Mouse (Mus musculus): ENCODE measurements around the gene Ccdc186. TPM values are rescaled to one million over a fixed set of nuclear protein-coding genes. Genes with fewer than 3 reads are reported as not detected.
"Not testable (repeated sequence)": the region's sequence is repeated elsewhere in the genome, so short reads cannot be mapped to it uniquely, and the experiment has no call there.

Gene Ccdc186
- total RNA-seq, 2 experiments from 2014 or later: 24.2 to 56.7 TPM

GRCm38 (mm10) chr19:56802352-56802746, 19.6 kb downstream of the Ccdc186 start:
- no peak for ATAC-seq (replicated peaks; ENCODE audit: low FRiP score, poor library complexity, severe bottlenecking)

- ATAC-seq (replicated peaks; ENCODE audit: low FRiP score, poor library complexity, severe bottlenecking): peak; percentile 81
Observed at GRCm38 (mm10) chr19:56801656-56802351, 20.2 kb downstream of the Ccdc186 start.

GRCm38 (mm10) chr19:56800930-56801655, 20.9 kb downstream of the Ccdc186 start:
- ATAC-seq (replicated peaks; ENCODE audit: low FRiP score, poor library complexity, severe bottlenecking): peak; percentile 27; the same call in 1 of the 2 replicates

- no peak for ATAC-seq (replicated peaks; ENCODE audit: low FRiP score, poor library complexity, severe bottlenecking)
Observed at GRCm38 (mm10) chr19:56800226-56800625, 21.8 kb downstream of the Ccdc186 start.

- no peak for ATAC-seq (replicated peaks; ENCODE audit: low FRiP score, poor library complexity, severe bottlenecking)
Observed at GRCm38 (mm10) chr19:56797376-56797775, 24.6 kb downstream of the Ccdc186 start.

GRCm38 (mm10) chr19:56788952-56789351, 33.0 kb downstream of the Ccdc186 start:
- no peak for ATAC-seq (replicated peaks; ENCODE audit: low FRiP score, poor library complexity, severe bottlenecking)

- no peak for ATAC-seq (replicated peaks; ENCODE audit: low FRiP score, poor library complexity, severe bottlenecking)
Observed at GRCm38 (mm10) chr19:56787911-56788310, 34.1 kb downstream of the Ccdc186 start.

- ATAC-seq (replicated peaks; ENCODE audit: low FRiP score, poor library complexity, severe bottlenecking): not testable (repeated sequence)
Observed at GRCm38 (mm10) chr19:56778532-56778931, 43.5 kb downstream of the Ccdc186 start.

- no peak for ATAC-seq (replicated peaks; ENCODE audit: low FRiP score, poor library complexity, severe bottlenecking)
Observed at GRCm38 (mm10) chr19:56776719-56777382, 45.1 kb downstream of the Ccdc186 start.

- ATAC-seq (replicated peaks; ENCODE audit: low FRiP score, poor library complexity, severe bottlenecking): no peak
Observed at GRCm38 (mm10) chr19:56775893-56776718, 45.9 kb downstream of the Ccdc186 start.

GRCm38 (mm10) chr19:56774971-56775892, 46.8 kb downstream of the Ccdc186 start:
- no peak for ATAC-seq (replicated peaks; ENCODE audit: low FRiP score, poor library complexity, severe bottlenecking)

- no peak for ATAC-seq (replicated peaks; ENCODE audit: low FRiP score, poor library complexity, severe bottlenecking)
Observed at GRCm38 (mm10) chr19:56774408-56774962, 47.5 kb downstream of the Ccdc186 start.

- ATAC-seq (replicated peaks; ENCODE audit: low FRiP score, poor library complexity, severe bottlenecking): no peak
Observed at GRCm38 (mm10) chr19:56773393-56773971, 48.5 kb downstream of the Ccdc186 start.

- ATAC-seq (replicated peaks; ENCODE audit: low FRiP score, poor library complexity, severe bottlenecking): no peak
Observed at GRCm38 (mm10) chr19:56772158-56772557, 49.8 kb downstream of the Ccdc186 start.

GRCm38 (mm10) chr19:56769024-56769423, 53.0 kb downstream of the Ccdc186 start:
- ATAC-seq (replicated peaks; ENCODE audit: low FRiP score, poor library complexity, severe bottlenecking): no peak

- ATAC-seq (replicated peaks; ENCODE audit: low FRiP score, poor library complexity, severe bottlenecking): no peak
Observed at GRCm38 (mm10) chr19:56762686-56763085, 59.3 kb downstream of the Ccdc186 start.

- no peak for ATAC-seq (replicated peaks; ENCODE audit: low FRiP score, poor library complexity, severe bottlenecking)
Observed at GRCm38 (mm10) chr19:56761727-56762126, 60.3 kb downstream of the Ccdc186 start.

GRCm38 (mm10) chr19:56761096-56761495, 60.9 kb downstream of the Ccdc186 start:
- ATAC-seq (replicated peaks; ENCODE audit: low FRiP score, poor library complexity, severe bottlenecking): no peak

Data from erythroblast, adult 5-6 weeks (primary cell).